Mouse (Mus musculus) stomach, postnatal 0 days (tissue): ENCODE results near the gene Mad2l2.

ENCODE experiments used
- CTCF ChIP-seq: IDR thresholded peaks from 2 replicates; pipeline ENCODE4 v1.5.1; 2016; ENCODE audit warnings: antibody characterized with exemption, low read depth, mild to moderate bottlenecking, moderate library complexity
- EP300 ChIP-seq: optimal IDR thresholded peaks from 2 replicates; pipeline ENCODE3; 2016; ENCODE audit warnings: antibody characterized with exemption

GRCm38 (mm10) chr4:148120555-148120954 lies 9.6 kb upstream of the Mad2l2 start:
- TF ChIP-seq CTCF (no peak), EP300 (no peak)
